Mouse (Mus musculus): Measurements from ENCODE around the gene Ptpn18. TPM values are rescaled to one million over a fixed set of nuclear protein-coding genes. Genes with fewer than 3 reads are reported as not detected.
"Not testable (repeated sequence)": the region's sequence is repeated elsewhere in the genome, so short reads cannot be mapped to it uniquely, and the experiment has no call there.

Gene Ptpn18
- polyA plus RNA-seq, 1 experiment from 2014 or later, result 2.9 TPM

DNA sequence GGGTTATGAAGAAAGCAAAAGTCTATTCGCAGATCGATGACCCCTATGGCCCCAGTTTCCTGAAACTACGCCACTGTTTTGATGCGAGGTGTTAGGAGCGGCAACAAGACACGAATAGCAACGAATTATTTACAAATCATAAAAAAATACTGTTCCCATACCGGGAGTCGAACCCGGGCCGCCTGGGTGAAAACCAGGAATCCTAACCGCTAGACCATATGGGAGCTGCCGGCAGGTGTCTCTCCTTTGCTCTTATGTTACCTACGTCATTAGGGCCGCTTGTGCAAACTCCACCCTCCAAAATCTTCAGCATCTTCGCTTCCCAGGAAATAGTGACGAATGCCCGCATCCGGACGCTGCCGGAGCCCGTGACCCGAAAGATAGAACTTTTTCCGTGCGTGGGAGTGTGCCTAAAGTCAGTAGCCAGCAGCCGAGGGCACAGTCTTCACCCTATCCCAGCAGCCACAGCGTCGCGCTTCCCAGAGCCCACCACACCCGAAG is 24.9 kb upstream of the Ptpn18 start:
- under 1% methylated on average over 30 of the region's 30 CpGs for WGBS
- peak overlapping the region; percentile 91 for H3K27ac ChIP-seq (ENCODE audit: low read length)
- ATAC-seq, result peak; percentile 25

DNA sequence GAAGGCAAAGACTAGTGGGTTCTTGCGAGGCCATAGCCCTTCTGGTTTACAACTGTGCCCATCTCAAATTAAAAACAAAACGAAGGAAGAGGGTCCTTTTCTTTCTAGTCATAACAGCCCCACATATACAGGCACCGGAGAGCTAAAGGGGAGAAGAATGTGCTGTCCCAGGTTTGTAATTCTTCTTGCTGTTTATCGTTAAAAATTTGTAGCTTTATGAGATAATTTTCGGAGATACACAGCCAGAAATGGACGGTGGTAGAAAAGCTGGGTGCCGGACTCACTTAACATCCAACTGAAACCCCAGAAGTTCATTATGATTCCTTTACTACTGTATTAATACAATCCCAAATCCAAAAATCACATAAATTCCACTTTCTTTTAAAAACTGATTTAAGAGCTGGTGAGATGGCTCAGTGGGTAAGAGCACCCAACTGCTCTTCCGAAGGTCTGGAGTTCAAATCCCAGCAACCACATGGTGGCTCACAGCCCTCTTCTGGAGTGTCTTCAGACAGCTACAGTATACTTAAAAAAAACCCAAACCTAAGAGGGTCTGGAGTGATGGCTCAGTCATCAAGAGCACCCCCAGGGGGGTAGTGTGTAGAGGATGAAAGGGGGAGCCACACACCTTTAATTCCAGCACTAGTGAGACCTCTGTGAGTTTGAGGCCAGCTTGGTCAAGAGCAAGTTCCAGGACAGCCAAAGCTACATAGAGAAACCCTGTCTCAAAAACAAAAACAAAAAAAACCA is 24.0 kb upstream of the Ptpn18 start:
- no peak for ATAC-seq
- H3K4me1 ChIP-seq (ENCODE audit: control insufficient read depth, insufficient read depth, low read length), result peaks cover 20% of the 10 kb centered on the region
- peak overlapping the region; percentile 80 for H3K9ac ChIP-seq (ENCODE audit: low read depth, low read length)
- no peaks in the 10 kb centered on the region for H3K27me3 ChIP-seq (ENCODE audit: control insufficient read depth, insufficient read depth, low read depth, low read length)
- H3K9me3 ChIP-seq (replicated peaks; ENCODE audit: control insufficient read depth, low read length, poor library complexity, severe bottlenecking), result peaks cover 10% of the 10 kb centered on the region
- H3K4me2 ChIP-seq (ENCODE audit: low read length), result peak overlapping the region; percentile 77
- peak overlapping the region; percentile 74 for H3K4me3 ChIP-seq (ENCODE audit: low read depth, low read length)
- peak overlapping the region; percentile 91 for H3K27ac ChIP-seq (ENCODE audit: low read length)
- 30% methylated on average over 8 of the region's 8 CpGs for WGBS
- 0 out of 2 replicates have a peak, but pooled peaks cover 2% of the 10 kb centered on the region for H3K36me3 ChIP-seq (ENCODE audit: control insufficient read depth, insufficient read depth, low read length)

More for the DNA sequence above, 24.9 kb upstream of the Ptpn18 start:
- Histone ChIP-seq H3K4me3 (ENCODE audit: low read depth, low read length) (peak overlapping the region; percentile 74), H3K36me3 (ENCODE audit: control insufficient read depth, insufficient read depth, low read length) (0 out of 2 replicates have a peak, but pooled peaks cover 2% of the 10 kb centered on the region), H3K4me2 (ENCODE audit: low read length) (peak overlapping the region; percentile 77), H3K27me3 (ENCODE audit: control insufficient read depth, insufficient read depth, low read depth, low read length) (no peaks in the 10 kb centered on the region), H3K4me1 (ENCODE audit: control insufficient read depth, insufficient read depth, low read length) (peaks cover 17% of the 10 kb centered on the region), H3K9ac (ENCODE audit: low read depth, low read length) (peak overlapping the region; percentile 80), H3K9me3 (replicated peaks; ENCODE audit: control insufficient read depth, low read length, poor library complexity, severe bottlenecking) (peaks cover 14% of the 10 kb centered on the region)

DNA sequence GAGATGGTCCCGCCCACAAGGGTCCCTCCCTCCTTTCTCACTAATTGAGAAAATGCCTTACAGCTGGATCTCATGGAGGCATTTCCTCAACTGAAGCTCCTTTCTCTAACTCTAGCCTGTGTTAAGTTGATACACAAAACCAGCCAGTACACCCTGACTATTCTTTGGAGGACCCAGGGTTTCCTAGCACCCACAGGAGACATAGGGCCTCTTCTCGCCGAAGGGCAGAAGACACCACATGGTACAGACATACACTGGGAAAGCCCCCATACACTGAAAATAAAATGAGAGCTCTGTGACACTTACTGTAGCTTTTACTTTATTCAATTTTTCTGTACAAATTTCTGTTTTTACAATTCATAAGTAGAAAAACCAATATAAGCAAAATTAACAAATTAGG is 23.2 kb upstream of the Ptpn18 start:
- Histone ChIP-seq H3K9me3 (replicated peaks; ENCODE audit: control insufficient read depth, low read length, poor library complexity, severe bottlenecking) (peaks cover 3% of the 10 kb centered on the region), H3K4me1 (ENCODE audit: control insufficient read depth, insufficient read depth, low read length) (peaks cover 25% of the 10 kb centered on the region), H3K9ac (ENCODE audit: low read depth, low read length) (no peak overlapping the region), H3K4me3 (ENCODE audit: low read depth, low read length) (no peak overlapping the region), H3K4me2 (ENCODE audit: low read length) (no peak overlapping the region), H3K36me3 (ENCODE audit: control insufficient read depth, insufficient read depth, low read length) (no peaks in the 10 kb centered on the region), H3K27ac (ENCODE audit: low read length) (no peak overlapping the region), H3K27me3 (ENCODE audit: control insufficient read depth, insufficient read depth, low read depth, low read length) (no peaks in the 10 kb centered on the region)
- no peak for ATAC-seq
- WGBS, result 87% methylated on average over 3 of the region's 3 CpGs

DNA sequence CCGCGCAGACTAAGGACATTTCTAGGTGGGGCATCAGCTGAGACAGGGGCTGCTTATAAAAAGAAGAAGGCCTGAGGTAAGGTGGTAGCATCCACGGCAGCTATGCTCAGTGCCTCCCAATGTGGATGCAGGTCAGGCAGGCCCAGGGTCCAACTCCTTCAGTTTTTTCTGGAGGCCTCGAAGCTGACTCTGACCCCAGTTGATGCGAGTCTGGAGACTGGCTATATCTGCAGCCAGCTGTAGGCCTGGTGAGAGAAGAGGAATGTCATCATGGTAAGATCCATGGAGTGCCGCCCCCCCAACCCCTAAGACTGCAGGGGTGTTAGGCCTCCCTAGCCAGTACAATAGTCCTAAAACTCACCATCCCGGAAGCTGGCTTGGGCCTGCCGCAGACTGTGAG is 22.2 kb upstream of the Ptpn18 start:
- not testable (repeated sequence) for ATAC-seq; H3K27ac ChIP-seq (ENCODE audit: low read length); H3K36me3 ChIP-seq (ENCODE audit: control insufficient read depth, insufficient read depth, low read length); H3K4me2 ChIP-seq (ENCODE audit: low read length); H3K9me3 ChIP-seq (replicated peaks; ENCODE audit: control insufficient read depth, low read length, poor library complexity, severe bottlenecking); H3K4me3 ChIP-seq (ENCODE audit: low read depth, low read length); H3K27me3 ChIP-seq (ENCODE audit: control insufficient read depth, insufficient read depth, low read depth, low read length); H3K9ac ChIP-seq (ENCODE audit: low read depth, low read length)
- 96% methylated on average over 8 of the region's 8 CpGs for WGBS
- peaks cover 25% of the 10 kb centered on the region for H3K4me1 ChIP-seq (ENCODE audit: control insufficient read depth, insufficient read depth, low read length)

DNA sequence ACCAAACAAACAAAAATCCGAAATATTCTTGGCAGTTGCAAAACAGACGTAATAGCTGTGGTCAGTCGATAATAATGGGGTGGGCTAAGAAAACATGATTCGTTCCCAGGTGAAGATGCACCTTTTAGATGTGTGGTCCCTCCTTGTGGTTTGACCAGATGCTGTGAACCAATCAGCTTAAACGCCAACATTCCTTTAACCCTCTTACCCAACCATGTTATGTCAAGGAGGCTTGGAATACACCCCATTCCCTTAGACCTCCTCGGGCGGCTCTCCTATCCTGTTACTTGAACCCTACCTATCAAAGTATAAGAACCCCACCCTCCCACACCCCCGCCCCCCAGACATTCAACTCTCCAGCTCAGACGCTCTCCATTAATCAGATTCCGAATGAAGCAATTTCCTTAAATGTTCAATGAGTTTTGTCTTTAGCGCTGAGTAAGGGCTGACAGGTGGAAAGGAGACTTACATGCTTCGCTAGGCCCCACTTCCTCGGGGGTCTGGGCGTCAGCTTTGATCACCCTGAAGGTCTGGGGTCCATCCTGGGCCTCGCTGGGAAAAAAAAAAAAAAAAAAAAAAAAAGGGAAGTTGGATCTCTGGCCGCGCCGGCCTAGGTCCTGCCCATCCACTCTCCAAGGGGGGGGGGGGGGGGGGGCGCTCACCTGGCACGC is 21.0 kb upstream of the Ptpn18 start:
- ATAC-seq, result no peak
- Histone ChIP-seq H3K9me3 (replicated peaks; ENCODE audit: control insufficient read depth, low read length, poor library complexity, severe bottlenecking) (no peaks in the 10 kb centered on the region), H3K27ac (ENCODE audit: low read length) (no peak overlapping the region), H3K4me3 (ENCODE audit: low read depth, low read length) (peak overlapping the region; percentile 54), H3K36me3 (ENCODE audit: control insufficient read depth, insufficient read depth, low read length) (peaks cover 5% of the 10 kb centered on the region), H3K9ac (ENCODE audit: low read depth, low read length) (peak overlapping the region; percentile 69), H3K27me3 (ENCODE audit: control insufficient read depth, insufficient read depth, low read depth, low read length) (no peaks in the 10 kb centered on the region), H3K4me2 (ENCODE audit: low read length) (peak overlapping the region; percentile 63), H3K4me1 (ENCODE audit: control insufficient read depth, insufficient read depth, low read length) (peaks cover 22% of the 10 kb centered on the region)
- 49% methylated on average over 14 of the region's 20 CpGs for WGBS

DNA sequence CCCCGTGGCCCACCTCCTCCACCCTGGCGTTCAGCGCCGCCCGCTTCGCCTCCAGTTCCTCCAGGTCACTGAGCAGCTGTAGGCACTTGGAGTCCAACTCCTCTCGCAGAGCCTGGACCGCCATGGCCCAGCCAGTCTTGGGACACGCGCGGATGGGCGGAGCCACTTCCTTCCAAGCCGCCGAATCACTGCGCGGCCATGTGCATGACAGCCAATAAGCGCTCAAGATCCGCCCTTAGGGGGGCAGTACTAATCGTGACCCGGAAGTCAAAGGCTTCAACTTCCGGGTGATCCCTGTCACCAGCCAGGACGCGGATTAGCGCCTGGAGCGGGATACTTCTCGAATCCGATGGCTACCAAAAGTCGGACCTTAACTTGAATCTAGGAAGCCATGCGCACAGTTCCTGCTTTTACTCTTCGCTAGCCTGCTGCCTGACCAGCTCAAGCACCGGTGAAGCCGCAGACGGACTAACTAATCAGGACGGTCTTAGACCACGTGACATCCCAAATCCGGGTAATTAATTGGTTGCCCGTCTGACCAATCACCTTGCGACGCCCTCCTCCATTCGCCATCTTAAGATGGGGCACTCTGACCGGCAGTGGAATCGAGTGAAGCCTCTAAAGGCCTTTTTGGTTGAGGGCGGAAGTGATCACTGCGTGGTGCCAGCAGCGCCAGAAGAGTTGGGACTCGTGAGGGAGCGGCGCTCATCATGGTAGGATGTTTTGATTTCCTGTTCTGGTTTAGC is 20.2 kb upstream of the Ptpn18 start, which contains the start of the genes Ccdc115 and Imp4:
Gene Ccdc115, minus strand, starts transcription at position 458 of the 746 bp plus-strand sequence.
Gene Imp4, plus strand, starts transcription at position 637 of the 746 bp plus-strand sequence.
- ATAC-seq, result peak; percentile 97
- Histone ChIP-seq H3K27me3 (ENCODE audit: control insufficient read depth, insufficient read depth, low read depth, low read length) (no peaks in the 10 kb centered on the region), H3K27ac (ENCODE audit: low read length) (peak within 1 kb of the TSS; percentile 78), H3K9ac (ENCODE audit: low read depth, low read length) (peak within 1 kb of the TSS; percentile 69), H3K36me3 (ENCODE audit: control insufficient read depth, insufficient read depth, low read length) (peaks cover 14% of the 10 kb centered on the region), H3K4me1 (ENCODE audit: control insufficient read depth, insufficient read depth, low read length) (peaks cover 16% of the 10 kb centered on the region), H3K4me3 (ENCODE audit: low read depth, low read length) (peak within 1 kb of the TSS; percentile 54), H3K9me3 (replicated peaks; ENCODE audit: control insufficient read depth, low read length, poor library complexity, severe bottlenecking) (no peaks in the 10 kb centered on the region), H3K4me2 (ENCODE audit: low read length) (peak within 1 kb of the TSS; percentile 63)
- under 1% methylated on average over 48 of the region's 48 CpGs for WGBS

DNA sequence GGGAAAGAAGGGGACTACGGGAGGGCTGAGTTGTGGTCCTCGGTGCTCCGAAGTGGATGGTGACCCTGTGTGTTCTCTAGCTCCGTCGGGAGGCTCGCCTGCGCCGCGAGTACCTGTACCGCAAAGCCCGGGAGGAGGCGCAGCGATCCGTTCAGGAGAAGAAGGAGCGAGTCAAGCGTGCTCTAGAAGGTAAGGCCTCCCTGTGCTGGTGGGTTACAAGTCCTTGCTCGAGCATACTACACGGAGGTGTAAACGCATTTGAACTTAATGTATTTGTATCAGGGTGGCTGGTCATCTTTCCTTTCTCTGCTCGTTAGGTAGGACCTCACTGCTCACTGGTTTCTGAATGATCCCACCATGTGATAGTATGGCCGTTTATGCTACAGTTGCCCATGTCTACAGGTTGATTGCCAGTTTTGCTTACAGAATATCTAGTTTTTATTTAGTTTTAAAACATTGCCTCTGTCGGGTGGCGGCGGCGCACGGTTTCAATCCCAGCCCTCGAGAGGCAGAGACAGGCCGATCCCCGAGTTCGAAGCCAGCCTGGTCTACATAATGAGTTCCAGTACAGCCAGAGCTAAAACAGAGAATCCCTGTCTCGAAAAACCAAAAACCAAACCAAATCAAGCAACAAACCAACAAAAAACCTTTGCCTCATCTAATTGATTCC is 19.5 kb upstream of the Ptpn18 start:
- no peaks in the 10 kb centered on the region for H3K9me3 ChIP-seq (replicated peaks; ENCODE audit: control insufficient read depth, low read length, poor library complexity, severe bottlenecking)
- ATAC-seq, result peak; percentile 61
- peak overlapping the region; percentile 61 for H3K9ac ChIP-seq (ENCODE audit: low read depth, low read length)
- no peaks in the 10 kb centered on the region for H3K27me3 ChIP-seq (ENCODE audit: control insufficient read depth, insufficient read depth, low read depth, low read length)
- peak overlapping the region; percentile 59 for H3K4me2 ChIP-seq (ENCODE audit: low read length)
- WGBS, result 9% methylated on average over 31 of the region's 31 CpGs
- peak overlapping the region; percentile 43; the same call in 1 of the 2 replicates for H3K27ac ChIP-seq (ENCODE audit: low read length)
- H3K36me3 ChIP-seq (ENCODE audit: control insufficient read depth, insufficient read depth, low read length), result peaks cover 19% of the 10 kb centered on the region
- H3K4me3 ChIP-seq (ENCODE audit: low read depth, low read length), result peak overlapping the region; percentile 54
- H3K4me1 ChIP-seq (ENCODE audit: control insufficient read depth, insufficient read depth, low read length), result peaks cover 16% of the 10 kb centered on the region

DNA sequence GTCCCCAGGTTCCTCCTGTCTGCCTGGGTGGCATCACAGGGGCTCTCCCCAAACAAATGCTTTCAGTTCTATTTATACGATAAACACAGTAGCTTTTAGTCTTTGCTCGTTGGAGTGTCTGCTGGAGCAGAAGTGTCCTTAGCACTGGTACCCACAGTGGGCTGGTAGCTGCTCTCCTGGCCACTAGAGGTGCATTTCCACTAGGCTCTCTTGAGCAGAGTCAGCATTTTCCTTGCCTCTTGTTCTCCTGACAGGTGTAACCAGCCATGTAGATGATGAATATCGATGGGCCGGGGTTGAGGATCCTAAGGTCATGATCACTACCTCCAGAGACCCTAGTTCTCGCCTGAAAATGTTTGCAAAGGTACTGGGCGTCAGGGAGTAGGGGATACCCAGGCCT is 16.4 kb upstream of the Ptpn18 start:
- Histone ChIP-seq H3K4me3 (ENCODE audit: low read depth, low read length) (no peak overlapping the region), H3K4me2 (ENCODE audit: low read length) (no peak overlapping the region), H3K36me3 (ENCODE audit: control insufficient read depth, insufficient read depth, low read length) (peaks cover 27% of the 10 kb centered on the region), H3K27ac (ENCODE audit: low read length) (no peak overlapping the region), H3K9me3 (replicated peaks; ENCODE audit: control insufficient read depth, low read length, poor library complexity, severe bottlenecking) (no peaks in the 10 kb centered on the region), H3K27me3 (ENCODE audit: control insufficient read depth, insufficient read depth, low read depth, low read length) (no peaks in the 10 kb centered on the region), H3K4me1 (ENCODE audit: control insufficient read depth, insufficient read depth, low read length) (peaks cover 15% of the 10 kb centered on the region), H3K9ac (ENCODE audit: low read depth, low read length) (no peak overlapping the region)
- ATAC-seq, result no peak
- WGBS, result 94% methylated on average over 6 of the region's 6 CpGs

Measured in midbrain, embryonic 16.5 days (tissue).